Mouse (Mus musculus): Measurements from ENCODE around the gene Atf6.
A peak's percentile ranks its signal among the peaks of the same experiment; 100 is the strongest.

GRCm38 (mm10) chr1:170863033-170863432 is 4.5 kb downstream of the Atf6 start:
- TF ChIP-seq E2F4 (IDR thresholded peaks at IDR 0.05; ENCODE audit: borderline replicate concordance, low read depth, low read length): no peak
- TF ChIP-seq CTCF (IDR thresholded peaks at IDR 0.05 in 2 of 3, conservative IDR thresholded peaks at IDR 0.05 in 1 of 3; ENCODE audit: control insufficient read depth in 1 of 3, insufficient read depth in 1 of 3, low read depth in 2 of 3, low read length in 3 of 3, poor library complexity in 1 of 3, severe bottlenecking in 1 of 3): no peak
- no peak for TF ChIP-seq POLR2A (IDR thresholded peaks at IDR 0.05; ENCODE audit: control insufficient read depth in 1 of 2, insufficient read depth in 1 of 2, low read depth in 1 of 2, low read length in 2 of 2, poor library complexity in 1 of 2)
- TF ChIP-seq GATA1 (IDR thresholded peaks at IDR 0.05; ENCODE audit: low read depth, low read length): peak; percentile 83
- TF ChIP-seq USF1 (IDR thresholded peaks at IDR 0.05; ENCODE audit: low read depth, low read length): no peak
- peak; percentile 67 to 81 for TF ChIP-seq EP300 (IDR thresholded peaks at IDR 0.05; ENCODE audit: low read depth in 1 of 2, low read length in 2 of 2)
- peak; percentile 39; the same call in 1 of the 2 replicates for TF ChIP-seq TAL1 (IDR thresholded peaks at IDR 0.05; ENCODE audit: low read length)
- peak; percentile 63; the same call in 1 of the 2 replicates for TF ChIP-seq BHLHE40 (IDR thresholded peaks at IDR 0.05; ENCODE audit: borderline replicate concordance, low read depth, low read length)
- TF ChIP-seq POLR2AphosphoS2 (IDR thresholded peaks at IDR 0.05; ENCODE audit: low read length): no peak
- peak; percentile 48; the same call in 1 of the 2 replicates for TF ChIP-seq MYC (IDR thresholded peaks at IDR 0.05; ENCODE audit: low read depth, low read length)
- TF ChIP-seq MXI1 (IDR thresholded peaks at IDR 0.05; ENCODE audit: low read depth, low read length): peak; percentile 74
- TF ChIP-seq MAX (IDR thresholded peaks at IDR 0.05; ENCODE audit: low read length): peak; percentile 51
- no peak for TF ChIP-seq POLR2AphosphoS5 (IDR thresholded peaks at IDR 0.05; ENCODE audit: borderline replicate concordance, low read depth, low read length)

All from MEL (cell line).